Mouse (Mus musculus): Measurements from ENCODE around the gene 4930579G24Rik. TPM values are rescaled to one million over a fixed set of nuclear protein-coding genes. Genes with fewer than 3 reads are reported as not detected.

4930579G24Rik gene
- polyA plus RNA-seq (2015; fragmentation: Nextera tagmentation; extraction: Ambion mirVana) = 29.9 and 30.2 TPM in 2 replicates

- Histone ChIP-seq H3K9me3 (no peaks in the 10 kb centered on the region), H3K27ac (peak within 1 kb of the TSS; percentile 87), H3K9ac (peak within 1 kb of the TSS; percentile 78), H3K4me1 (peaks cover 5% of the 10 kb centered on the region; the same call in 1 of the 2 replicates), H3K4me2 (peak within 1 kb of the TSS; percentile 86), H3K36me3 (peaks cover 20% of the 10 kb centered on the region), H3K27me3 (no peaks in the 10 kb centered on the region), H3K4me3 (peak within 1 kb of the TSS; percentile 73)
- peak; percentile 100 for ATAC-seq (ENCODE audit: insufficient number of reproducible peaks, low FRiP score, low TSS enrichment, low read depth)
- under 1% methylated on average over 60 of the region's 60 CpGs for WGBS
These were observed at the start of gene 4930579G24Rik for GRCm38 (mm10) chr3:79628561-79629415. Gene 4930579G24Rik (plus strand): TSS chr3:79629079.

GRCm38 (mm10) chr3:79579891-79580575, 48.8 kb upstream of the 4930579G24Rik start:
- Histone ChIP-seq H3K36me3 (no peaks in the 10 kb centered on the region), H3K4me3 (no peak overlapping the region), H3K27ac (no peak overlapping the region), H3K4me2 (no peak overlapping the region), H3K4me1 (peaks cover 8% of the 10 kb centered on the region; the same call in 1 of the 2 replicates), H3K9ac (no peak overlapping the region), H3K27me3 (no peaks in the 10 kb centered on the region), H3K9me3 (no peaks in the 10 kb centered on the region)
- 70% methylated on average over 5 of the region's 5 CpGs for WGBS
- no peak for ATAC-seq (ENCODE audit: insufficient number of reproducible peaks, low FRiP score, low TSS enrichment, low read depth)

- H3K4me3 ChIP-seq = no peak overlapping the region
- no peaks in the 10 kb centered on the region for H3K27me3 ChIP-seq
- no peak overlapping the region for H3K27ac ChIP-seq
- peaks cover 3% of the 10 kb centered on the region; the same call in 1 of the 2 replicates for H3K4me1 ChIP-seq
- WGBS = 6% methylated on average over 6 of the region's 6 CpGs
- H3K36me3 ChIP-seq = no peaks in the 10 kb centered on the region
- no peak for ATAC-seq (ENCODE audit: insufficient number of reproducible peaks, low FRiP score, low TSS enrichment, low read depth)
- H3K4me2 ChIP-seq = no peak overlapping the region
- no peaks in the 10 kb centered on the region for H3K9me3 ChIP-seq
- no peak overlapping the region for H3K9ac ChIP-seq
These were observed 42.1 kb upstream of the 4930579G24Rik start for GRCm38 (mm10) chr3:79586804-79587203.

GRCm38 (mm10) chr3:79589671-79590070, 39.2 kb upstream of the 4930579G24Rik start:
- no peak overlapping the region for H3K4me2 ChIP-seq
- 74% methylated on average over 2 of the region's 2 CpGs for whole genome bisulfite sequencing
- no peak overlapping the region for H3K4me3 ChIP-seq
- ATAC-seq (ENCODE audit: insufficient number of reproducible peaks, low FRiP score, low TSS enrichment, low read depth) = no peak
- no peak overlapping the region for H3K9ac ChIP-seq
- H3K36me3 ChIP-seq = peaks cover 9% of the 10 kb centered on the region
- peaks cover 10% of the 10 kb centered on the region for H3K4me1 ChIP-seq
- no peak overlapping the region for H3K27ac ChIP-seq
- H3K27me3 ChIP-seq = no peaks in the 10 kb centered on the region
- H3K9me3 ChIP-seq = no peaks in the 10 kb centered on the region

- peak; percentile 81 for ATAC-seq (ENCODE audit: insufficient number of reproducible peaks, low FRiP score, low TSS enrichment, low read depth)
- Histone ChIP-seq H3K4me2 (peak within 1 kb of the TSS; percentile 61), H3K27me3 (no peaks in the 10 kb centered on the region), H3K9ac (peak within 1 kb of the TSS; percentile 95), H3K27ac (peak within 1 kb of the TSS; percentile 86), H3K4me1 (peaks cover 10% of the 10 kb centered on the region), H3K9me3 (no peaks in the 10 kb centered on the region), H3K4me3 (peak within 1 kb of the TSS; percentile 90), H3K36me3 (peaks cover 22% of the 10 kb centered on the region)
- WGBS = 3% methylated on average over 63 of the region's 63 CpGs
These were observed 37.8 kb upstream of the 4930579G24Rik start, which contains the start of gene Ppid for GRCm38 (mm10) chr3:79590863-79591792. Gene Ppid (plus strand): TSS chr3:79591342.

- WGBS = 2% methylated on average over 15 of the region's 15 CpGs
- Histone ChIP-seq H3K27me3 (no peaks in the 10 kb centered on the region), H3K9me3 (no peaks in the 10 kb centered on the region), H3K9ac (peak overlapping the region; percentile 95), H3K36me3 (peaks cover 28% of the 10 kb centered on the region), H3K4me1 (peaks cover 10% of the 10 kb centered on the region), H3K27ac (peak overlapping the region; percentile 86), H3K4me2 (peak overlapping the region; percentile 61), H3K4me3 (peak overlapping the region; percentile 90)
- no peak for ATAC-seq (ENCODE audit: insufficient number of reproducible peaks, low FRiP score, low TSS enrichment, low read depth)
These were observed 36.9 kb upstream of the 4930579G24Rik start for GRCm38 (mm10) chr3:79591793-79592471.

GRCm38 (mm10) chr3:79595468-79595867, 33.4 kb upstream of the 4930579G24Rik start:
- Histone ChIP-seq H3K9ac (no peak overlapping the region), H3K27ac (no peak overlapping the region), H3K36me3 (peaks cover 54% of the 10 kb centered on the region), H3K27me3 (no peaks in the 10 kb centered on the region), H3K9me3 (no peaks in the 10 kb centered on the region), H3K4me1 (peaks cover 10% of the 10 kb centered on the region), H3K4me2 (no peak overlapping the region), H3K4me3 (no peak overlapping the region)
- 92% methylated on average over 7 of the region's 7 CpGs for WGBS
- ATAC-seq (ENCODE audit: insufficient number of reproducible peaks, low FRiP score, low TSS enrichment, low read depth) = no peak

GRCm38 (mm10) chr3:79609886-79610285, 19.0 kb upstream of the 4930579G24Rik start:
- no peak for ATAC-seq (ENCODE audit: insufficient number of reproducible peaks, low FRiP score, low TSS enrichment, low read depth)
- H3K9ac ChIP-seq = no peak overlapping the region
- H3K4me2 ChIP-seq = no peak overlapping the region
- 91% methylated on average over 2 of the region's 2 CpGs for WGBS
- peaks cover 50% of the 10 kb centered on the region for H3K36me3 ChIP-seq
- H3K4me3 ChIP-seq = no peak overlapping the region
- no peak overlapping the region for H3K27ac ChIP-seq
- no peaks in the 10 kb centered on the region for H3K9me3 ChIP-seq
- H3K27me3 ChIP-seq = no peaks in the 10 kb centered on the region
- no peaks in the 10 kb centered on the region for H3K4me1 ChIP-seq

GRCm38 (mm10) chr3:79627484-79628181, 1.2 kb upstream of the 4930579G24Rik start:
- ATAC-seq (ENCODE audit: insufficient number of reproducible peaks, low FRiP score, low TSS enrichment, low read depth) = no peak
- no peak overlapping the region for H3K27ac ChIP-seq
- H3K9ac ChIP-seq = peak overlapping the region; percentile 60

GRCm38 (mm10) chr3:79628182-79628560, 708 bp upstream of the 4930579G24Rik start:
- Histone ChIP-seq H3K27me3 (no peaks in the 10 kb centered on the region), H3K4me1 (peaks cover 5% of the 10 kb centered on the region; the same call in 1 of the 2 replicates), H3K36me3 (peaks cover 15% of the 10 kb centered on the region), H3K9me3 (no peaks in the 10 kb centered on the region), H3K9ac (peak overlapping the region; percentile 60), H3K4me2 (peak overlapping the region; percentile 74), H3K4me3 (peak overlapping the region; percentile 73), H3K27ac (peak overlapping the region; percentile 79)
- ATAC-seq (ENCODE audit: insufficient number of reproducible peaks, low FRiP score, low TSS enrichment, low read depth) = no peak
- 2% methylated on average over 9 of the region's 9 CpGs for WGBS

More at GRCm38 (mm10) chr3:79627484-79628181, 1.2 kb upstream of the 4930579G24Rik start:
- peaks cover 5% of the 10 kb centered on the region; the same call in 1 of the 2 replicates for H3K4me1 ChIP-seq
- H3K27me3 ChIP-seq = no peaks in the 10 kb centered on the region
- peaks cover 13% of the 10 kb centered on the region for H3K36me3 ChIP-seq
- H3K4me2 ChIP-seq = peak overlapping the region; percentile 74
- H3K4me3 ChIP-seq = peak overlapping the region; percentile 73
- 22% methylated on average over 10 of the region's 10 CpGs for WGBS
- H3K9me3 ChIP-seq = no peaks in the 10 kb centered on the region
